Mouse (Mus musculus) mesoderm, embryonic 11.5 days (tissue): ENCODE measurements around the gene Nod2.

Experiments
- DNase-seq: peaks from one replicate; pipeline ENCODE4 v3.0.0-alpha.2; 2012; ENCODE audit warnings: low read depth, low spot score

Gene Nod2

DNA sequence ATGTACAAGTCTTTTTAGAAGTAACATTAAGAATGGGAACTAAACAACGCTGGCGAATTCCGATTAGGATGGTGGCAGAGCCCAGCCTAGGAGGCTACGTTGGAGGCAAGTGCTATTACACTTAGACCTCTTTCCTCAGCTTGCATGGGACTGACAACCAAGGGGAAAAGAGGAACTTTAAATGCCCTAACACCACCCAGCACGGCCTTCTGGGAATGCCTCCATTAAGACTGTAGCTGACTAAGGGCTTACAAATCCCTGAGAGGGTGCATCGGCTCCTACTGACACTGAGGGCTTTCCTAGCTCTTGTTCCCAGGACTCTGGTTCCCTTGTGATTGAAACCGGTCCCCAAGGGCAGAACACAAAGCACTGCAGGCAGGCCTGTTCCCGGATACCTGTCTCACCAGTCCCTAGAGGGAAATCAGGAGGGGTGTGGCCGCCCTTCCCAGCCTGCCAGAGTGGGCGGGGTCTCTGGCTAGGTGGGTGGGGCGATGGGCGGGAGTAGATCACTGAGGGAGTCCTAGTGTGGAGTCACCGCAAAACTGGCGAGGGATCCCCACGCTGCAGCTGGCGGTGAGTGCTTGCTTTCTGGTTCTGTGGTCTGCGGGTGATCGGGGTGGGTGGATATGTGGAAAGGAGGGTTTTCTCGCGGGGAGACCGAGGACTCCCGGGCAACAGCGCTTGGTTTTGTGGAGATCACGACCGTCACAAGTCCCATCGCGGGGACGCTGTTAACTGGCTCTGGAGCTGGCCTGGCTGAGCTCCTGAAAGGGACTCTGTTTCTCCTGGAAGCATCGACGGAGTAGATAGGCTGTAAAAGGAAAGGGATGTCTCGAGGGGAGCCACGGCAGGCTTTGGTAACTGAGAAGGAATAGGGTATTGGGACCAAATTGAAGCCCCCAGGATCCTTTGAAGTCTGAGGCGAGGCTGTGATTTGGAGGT is at the start of gene Nod2:
Gene Nod2 (plus strand): TSS at position 479 of the 942 bp plus-strand sequence.
- peak; percentile 70 for DNase-seq

DNA sequence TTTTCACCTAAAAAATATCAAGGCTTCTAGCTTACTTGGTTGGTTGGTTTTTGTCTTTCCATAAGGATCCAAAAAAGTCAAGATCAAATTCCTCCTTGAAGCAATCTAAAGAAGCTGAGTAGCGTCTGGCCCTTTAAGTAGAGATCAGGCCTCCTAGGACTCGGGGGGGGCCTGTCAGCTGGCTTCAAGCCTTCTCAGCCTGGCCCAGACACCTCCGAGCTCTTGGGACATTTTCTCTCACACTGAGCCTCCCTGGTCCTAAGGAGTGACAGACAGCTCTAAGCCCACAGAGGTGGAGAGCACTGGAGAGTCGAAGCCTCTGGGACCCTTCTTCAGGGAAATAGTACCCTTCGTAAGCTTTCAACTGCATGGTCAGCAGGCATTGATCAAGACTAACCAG is 48.5 kb upstream of the Nod2 start:
- no peak for DNase-seq

DNA sequence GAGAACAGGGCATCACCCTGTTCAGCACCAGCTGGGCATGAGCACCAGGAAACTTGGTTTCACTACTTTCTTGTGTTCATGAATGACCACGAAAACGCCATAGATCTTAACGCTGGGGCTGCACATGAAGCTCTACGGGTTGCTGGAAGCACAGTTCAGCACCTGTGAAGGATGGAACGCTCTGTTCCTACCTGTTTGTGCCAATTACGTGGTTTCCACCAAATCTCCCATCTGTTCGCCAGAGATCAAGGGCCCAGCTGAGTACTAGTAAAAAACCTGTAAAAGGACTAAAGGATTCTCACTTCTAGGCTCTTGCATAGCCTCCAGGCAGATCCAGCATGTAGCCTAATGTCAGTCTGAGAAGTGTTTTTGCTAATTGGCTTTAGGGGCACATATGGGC is 47.6 kb upstream of the Nod2 start:
- DNase-seq = no peak

DNA sequence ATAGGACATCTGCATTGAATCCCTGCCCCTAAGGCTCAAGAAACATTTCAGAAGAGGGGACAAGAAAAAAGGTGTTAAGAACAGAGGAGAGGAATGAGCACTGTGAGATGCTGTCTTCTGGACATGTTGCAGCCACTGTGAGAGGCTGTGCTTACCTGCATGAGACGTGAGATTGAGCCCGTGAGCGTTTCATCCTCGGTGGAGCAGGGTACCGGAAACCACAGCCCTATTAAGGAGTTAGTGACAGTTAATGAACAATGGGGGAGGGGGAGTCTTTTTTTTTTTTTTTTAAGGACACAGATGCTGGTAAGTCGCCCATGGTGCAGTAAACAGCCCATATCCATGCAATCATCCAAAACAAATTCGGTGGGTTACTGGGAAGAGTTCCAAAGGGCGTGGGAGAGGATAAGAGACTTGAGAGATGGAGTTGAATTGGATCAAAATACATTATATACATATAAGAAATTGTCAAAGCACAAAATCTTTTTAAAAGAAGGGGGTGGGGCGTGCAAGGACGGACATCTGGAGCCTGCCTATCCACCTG is 43.6 kb upstream of the Nod2 start:
- peak; percentile 30 for DNase-seq

DNA sequence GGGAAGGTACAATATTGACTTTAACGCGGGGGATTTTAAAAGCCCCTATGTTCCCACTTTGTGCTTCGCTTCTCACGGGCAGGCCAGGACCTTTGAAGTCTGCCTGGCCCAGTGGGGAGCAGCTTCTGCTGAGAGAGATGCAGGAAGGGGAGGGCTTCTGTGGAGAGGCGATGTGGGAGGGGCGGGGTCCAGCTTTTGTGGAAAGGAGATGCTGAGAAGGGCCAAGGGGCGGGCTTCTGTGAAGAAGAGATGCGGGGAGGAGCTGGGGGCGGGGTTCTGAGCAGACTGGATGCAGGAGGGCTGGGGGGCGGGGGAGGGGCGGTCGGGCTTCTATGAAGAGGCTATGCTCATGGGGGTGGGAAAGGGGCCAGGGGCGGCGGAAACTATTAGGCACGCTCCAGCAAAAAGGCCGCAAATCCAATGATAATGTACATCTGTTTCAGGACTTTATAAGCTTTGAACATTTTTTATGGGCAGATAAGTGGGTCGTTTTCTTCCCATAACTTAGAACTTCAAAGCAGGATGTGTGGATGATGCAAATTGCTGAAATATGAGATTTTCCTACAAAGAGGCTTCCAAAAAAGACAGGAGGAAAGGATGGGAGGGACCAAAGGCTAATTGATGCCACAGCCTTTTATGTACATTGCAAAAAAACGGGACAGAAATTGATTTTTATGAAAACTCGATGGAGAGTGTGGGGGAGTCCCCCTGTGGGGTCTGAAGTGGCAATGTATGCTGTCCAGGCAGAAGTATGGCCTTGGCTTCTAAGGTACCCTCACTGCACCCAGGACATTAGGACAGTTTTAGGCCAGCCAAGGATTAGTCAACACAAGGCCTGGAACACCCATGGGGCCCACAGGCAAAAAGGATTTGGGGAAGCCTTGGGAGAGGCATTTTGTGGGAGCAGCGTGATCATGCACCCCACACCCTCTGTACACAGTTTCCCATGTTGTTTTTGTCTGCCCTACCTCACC is 42.8 kb upstream of the Nod2 start:
- DNase-seq = peak; percentile 94

DNA sequence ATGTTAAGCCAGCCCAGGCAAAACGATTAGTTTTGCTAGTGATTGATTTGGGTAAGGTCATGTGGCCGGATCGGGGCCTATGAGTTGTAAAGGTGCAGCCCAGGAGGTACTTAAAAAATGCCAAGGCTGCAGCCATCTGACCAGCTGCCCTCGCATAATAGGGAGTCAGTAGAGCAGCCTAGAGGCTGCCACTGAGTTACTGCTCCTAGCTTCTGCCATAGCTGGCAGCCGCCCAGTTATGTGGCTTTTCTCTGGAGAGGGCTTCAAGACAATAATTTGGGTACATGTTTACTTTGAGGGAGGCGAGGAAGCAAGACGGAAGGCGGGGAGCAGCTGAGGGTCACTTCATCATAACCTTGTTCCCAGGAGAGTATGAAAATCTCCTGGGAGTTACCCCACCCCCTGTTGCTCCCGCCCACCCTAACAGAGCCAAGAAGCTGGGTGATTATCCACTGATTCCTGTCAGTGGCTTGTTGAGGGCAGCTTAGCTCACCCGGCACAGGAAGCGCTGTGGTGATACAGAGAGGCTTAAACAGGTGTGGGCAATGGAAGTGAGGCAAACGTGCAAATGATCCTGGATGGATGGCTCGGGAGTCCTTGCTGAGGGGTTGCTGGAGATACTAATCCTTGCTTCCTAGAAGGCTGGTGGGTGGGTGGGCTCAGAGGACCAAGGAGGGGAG is 41.6 kb upstream of the Nod2 start:
- DNase-seq = peak; percentile 15

DNA sequence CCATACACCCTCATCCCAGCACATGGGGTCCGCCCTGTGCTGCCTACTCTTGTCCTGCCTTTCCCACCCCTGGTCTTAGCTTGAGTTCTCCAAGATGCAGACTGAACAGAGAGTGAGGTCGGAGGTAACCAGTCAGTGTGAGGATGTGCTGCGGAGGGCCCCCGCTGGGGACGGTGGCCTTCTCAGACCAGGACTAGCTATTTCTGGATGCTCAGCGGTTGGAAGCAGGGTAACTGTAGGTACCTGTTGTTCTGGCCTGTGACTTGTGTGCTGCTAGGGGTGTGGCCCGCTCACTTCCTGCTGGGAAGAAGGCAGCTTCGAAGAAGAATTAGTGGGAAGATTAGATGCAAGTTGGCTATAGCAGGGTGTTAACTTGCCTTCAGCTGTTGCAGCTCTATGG is 38.1 kb upstream of the Nod2 start:
- no peak for DNase-seq

DNA sequence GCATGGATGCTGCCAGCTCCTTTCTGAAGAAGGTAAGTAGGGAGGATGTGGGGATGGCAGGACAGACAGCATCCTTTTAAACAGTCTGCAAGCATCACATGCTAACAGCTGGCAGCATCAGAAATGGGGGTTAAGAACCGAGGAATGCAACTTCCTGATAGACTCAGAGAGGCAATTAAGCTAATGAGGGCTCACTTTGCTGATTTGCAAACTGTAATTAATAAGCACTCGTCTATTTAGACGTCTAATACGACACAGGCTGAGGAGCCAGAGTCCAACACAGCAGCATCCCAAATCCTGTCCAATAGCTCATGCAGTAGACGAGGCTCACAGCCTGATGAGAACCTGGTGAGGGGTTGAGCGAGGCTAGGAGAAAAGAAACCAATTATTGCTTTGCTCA is 36.8 kb upstream of the Nod2 start:
- no peak for DNase-seq

DNA sequence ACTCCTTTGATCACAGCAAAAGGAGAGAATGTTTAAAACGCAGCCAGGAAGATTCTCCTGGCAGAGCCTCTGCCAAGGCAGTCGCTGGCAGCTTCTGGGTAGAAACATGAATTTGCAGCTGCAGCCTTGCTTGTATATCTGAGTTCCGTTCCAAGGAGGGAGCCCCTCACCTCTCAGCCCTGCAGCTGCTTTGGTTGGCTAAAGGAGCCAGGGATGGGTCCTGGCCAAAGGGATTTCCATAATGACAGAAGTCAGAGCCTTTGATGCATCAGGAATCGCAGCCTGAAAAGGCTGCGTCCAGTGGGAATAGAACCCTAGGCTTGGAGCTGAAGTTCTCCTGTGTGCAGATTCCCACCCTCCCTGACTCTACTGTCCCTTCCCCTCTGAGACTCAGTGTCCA is 32.1 kb upstream of the Nod2 start:
- no peak for DNase-seq

DNA sequence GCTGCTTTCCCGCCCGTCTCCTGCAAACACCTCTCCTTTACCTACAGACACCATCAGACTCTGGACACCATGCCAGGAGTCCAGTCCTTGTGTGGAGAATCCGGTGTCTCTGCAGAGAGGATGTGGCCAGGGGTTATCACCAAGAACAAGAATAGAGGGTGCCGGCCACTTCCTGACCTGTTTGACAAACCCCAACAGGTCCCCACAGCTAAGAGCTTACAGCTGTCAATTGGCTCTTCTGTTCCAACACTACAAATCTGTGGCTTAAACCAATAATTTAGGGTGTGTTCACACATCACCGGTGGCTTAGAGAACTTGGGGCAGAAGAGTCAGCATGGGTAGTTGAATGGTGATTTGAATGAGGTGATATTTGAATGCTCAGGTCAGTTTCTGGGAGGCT is 28.5 kb upstream of the Nod2 start:
- no peak for DNase-seq

DNA sequence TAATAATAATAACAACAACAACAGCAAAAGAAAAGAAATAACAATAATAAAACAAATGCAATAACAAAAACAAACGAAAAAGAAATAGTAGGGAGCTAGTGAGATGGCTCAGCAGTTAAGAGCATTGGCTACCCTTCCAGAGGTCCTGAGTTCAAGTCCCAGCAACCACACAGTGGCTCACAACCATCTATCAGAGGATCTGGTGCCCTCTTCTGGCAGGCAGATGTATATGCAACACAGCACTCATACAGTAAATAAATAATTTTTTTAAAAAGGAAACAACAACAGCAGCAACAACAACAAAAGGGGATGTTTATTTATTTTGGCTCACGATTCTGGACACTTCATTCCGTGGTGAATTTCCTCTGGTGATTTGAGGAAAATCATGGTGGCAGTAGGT is 27.6 kb upstream of the Nod2 start:
- DNase-seq = no peak

DNA sequence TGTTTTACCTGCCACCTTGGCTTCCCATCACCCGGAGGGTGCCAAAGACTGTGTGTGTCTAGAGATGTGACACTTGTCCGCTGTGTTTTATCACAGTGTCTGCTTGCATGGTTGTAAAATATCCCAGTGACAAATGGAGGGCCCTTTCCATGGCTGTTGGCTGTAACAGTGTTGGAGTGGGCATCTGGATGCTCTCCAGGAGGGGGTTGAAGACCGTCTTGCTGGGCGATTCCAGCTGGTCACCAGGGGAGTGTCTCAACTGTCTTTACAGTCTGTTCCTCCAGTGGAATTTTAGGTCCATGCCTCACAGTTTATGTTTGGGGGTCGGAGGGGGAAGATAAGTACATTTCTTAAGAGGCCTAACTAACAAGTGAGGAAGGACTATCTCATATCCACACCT is 26.2 kb upstream of the Nod2 start:
- DNase-seq = no peak

DNA sequence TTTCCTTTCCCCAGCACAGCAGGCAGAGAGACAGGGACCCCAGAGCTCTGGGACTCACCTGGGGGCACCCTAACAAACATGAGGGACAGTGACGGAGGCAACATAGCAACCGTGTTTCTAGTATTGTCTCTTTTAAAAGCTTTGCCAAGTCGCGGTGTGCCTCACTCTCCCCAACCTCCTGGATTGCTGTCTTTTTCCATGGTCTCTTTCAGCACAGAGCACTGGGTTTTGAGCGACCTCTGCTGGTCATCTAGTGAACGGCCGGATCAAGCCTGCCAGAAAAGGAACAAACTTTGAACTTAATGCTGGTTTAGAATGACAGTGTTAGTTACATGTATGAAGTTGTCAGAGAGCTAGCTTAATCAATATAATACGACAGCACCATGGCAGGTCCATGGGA is 25.7 kb upstream of the Nod2 start:
- peak; percentile 71 for DNase-seq

DNA sequence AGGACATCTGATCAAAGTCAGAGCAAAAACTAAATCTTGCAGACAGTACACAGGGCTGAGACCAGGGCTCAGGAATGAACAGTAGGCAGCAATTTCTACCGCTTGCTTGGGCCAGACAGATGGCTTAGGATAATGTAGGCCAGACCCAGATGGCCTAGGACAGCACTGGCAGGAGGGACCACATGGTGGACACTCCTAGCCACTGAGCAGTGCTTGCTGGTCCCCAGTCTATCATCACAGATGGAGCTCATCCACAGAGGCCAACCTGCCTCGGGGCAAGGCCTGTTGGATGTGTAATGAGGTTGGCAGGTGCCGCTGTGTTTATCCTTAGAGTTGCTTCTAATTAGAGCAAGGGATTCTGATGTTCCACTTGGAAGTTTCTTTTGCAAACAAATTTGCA is 23.8 kb upstream of the Nod2 start:
- DNase-seq = no peak

DNA sequence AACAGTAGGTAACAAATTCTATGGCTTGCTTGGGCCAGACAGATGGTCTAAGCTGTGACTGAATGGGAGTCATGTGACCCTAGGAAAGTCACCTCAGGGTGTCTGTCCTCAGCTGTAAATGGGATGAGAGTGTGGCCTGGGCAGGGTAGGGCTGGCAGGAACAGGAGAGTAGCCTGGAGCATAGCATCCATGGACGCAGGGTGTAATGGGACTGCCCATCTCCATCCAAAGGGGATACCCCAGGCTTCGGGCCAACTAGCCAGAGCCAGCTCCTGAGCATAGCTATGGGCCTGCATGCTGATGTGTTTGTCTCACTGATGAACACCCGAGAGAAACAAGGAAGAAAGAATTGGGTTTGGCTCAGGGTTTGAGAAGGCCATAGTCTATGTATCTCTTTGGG is 22.8 kb upstream of the Nod2 start:
- no peak for DNase-seq

DNA sequence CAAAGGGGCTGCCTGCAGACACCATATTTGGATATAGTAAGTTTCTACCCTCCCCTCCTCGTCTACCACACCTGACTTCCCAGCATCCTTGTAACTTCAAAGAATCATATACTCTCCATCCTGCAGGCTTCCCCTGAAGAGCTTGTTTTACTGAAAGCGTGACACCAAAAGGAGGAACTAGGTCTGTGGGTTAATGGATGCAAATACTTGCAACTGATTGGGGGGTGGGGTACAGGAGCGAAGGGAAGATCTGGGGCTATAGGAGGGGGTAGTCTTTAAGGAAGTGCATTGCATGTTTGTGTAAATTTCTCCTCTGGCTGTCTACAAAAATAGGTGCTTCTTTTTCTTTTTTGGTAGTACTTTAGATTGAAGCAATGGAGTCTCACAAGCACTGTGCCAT is 20.7 kb upstream of the Nod2 start:
- no peak for DNase-seq

DNA sequence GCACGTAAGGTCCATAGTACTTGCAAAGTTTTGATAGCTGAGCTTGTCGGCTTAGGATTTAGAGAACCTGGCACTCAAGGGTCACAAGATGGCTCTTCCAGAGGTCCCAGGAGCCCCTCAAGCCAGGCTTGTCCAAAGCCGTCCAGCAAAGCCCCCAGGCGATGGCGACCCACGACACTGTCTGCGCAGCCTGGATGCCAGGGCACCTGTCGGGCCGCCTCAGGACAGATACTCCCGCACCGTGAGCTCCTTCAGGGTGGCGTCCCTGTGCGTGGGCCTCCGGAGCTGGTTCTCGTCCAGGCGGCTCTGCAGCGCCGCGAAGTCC is 20.2 kb upstream of the Nod2 start:
- no peak for DNase-seq

DNA sequence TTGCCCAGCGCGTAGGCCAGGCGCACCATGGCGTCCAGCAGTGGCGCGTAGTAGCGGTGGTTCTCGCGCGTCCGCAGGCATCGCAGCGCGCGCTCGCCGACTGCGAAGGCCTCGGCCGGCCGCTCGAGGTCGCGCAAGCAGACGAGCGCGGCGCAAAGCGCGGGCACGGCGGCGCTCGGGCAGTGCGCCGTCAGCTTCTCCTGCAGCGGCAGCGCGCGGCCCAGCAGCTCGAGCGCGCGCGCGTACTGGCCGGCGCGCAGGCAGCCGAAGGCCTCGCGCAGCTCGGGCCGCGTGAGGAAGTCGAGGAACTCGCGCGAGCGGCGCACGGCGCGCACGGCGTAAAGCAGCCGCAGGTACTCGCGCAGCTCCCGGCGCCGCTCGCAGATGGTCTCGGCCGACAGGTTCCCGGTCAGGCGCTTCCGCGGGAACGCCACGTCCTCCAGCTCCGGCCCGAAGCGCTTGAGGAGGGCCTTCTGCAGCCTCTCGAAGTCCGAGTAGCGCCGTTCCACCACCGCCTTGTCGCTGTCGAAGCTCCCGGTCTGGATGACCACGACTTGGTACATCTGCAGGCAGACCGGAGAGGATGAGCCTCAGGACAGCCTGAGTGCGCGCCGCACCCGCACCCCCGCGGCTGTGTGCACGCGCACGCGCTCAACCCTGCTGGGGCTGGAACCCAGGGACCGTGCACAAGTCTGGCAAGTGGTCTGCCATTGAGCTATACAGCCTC is 19.7 kb upstream of the Nod2 start:
- DNase-seq = peak; percentile 92

DNA sequence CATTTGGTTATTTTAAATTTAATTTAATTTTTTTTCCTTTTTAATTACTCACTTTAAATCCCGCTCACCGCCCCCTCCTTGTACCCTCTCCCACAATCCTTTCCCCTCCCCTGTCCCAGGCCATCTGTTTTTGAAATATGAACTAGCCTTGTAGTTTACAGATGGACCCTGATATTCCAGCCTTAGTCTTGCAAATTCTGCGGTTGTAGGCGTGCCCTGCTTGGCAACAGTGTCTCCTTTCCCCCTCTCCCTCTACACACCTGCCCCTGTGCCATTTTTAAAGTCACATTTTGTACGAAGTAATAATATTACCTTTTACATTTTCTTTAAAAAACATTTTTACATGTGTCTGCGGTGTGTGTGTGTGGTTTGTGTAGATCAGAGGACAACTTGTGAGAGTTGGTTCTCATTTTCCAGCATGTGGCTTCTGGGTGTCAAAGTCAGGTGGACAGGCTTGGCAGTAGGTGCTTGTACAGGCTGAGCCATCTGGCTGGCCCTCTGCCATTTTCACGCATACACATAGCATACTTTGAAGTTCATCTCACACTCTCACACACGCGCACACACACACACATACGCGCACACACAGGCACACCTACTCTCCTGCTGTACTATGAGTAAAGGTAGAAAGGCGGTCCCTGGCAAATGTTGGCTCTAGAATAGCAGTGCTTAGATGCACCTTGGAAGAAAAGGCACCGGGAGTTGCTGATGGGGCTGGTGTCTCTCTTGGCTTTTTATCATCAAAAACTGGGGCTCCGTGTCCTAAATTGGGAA is 18.9 kb upstream of the Nod2 start:
- no peak for DNase-seq

DNA sequence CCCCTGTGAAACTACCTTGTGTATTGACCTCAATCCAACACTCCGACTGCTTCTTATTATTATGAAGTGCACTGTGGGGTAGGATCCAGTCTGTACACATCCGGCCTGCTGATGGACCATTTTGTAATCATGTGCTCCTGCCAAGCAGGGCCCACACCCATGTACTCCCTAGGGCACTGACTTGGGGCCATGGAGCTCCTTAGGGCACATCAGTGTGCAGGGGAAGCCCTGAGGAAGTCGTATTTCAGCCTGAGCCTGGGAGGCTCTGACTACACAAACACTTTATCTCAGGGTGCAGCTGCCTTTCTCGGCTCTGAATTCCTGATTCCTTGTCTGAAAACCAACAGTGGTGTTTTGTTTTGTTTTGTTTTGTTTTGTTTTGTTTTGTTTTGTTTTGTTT is 16.9 kb upstream of the Nod2 start:
- no peak for DNase-seq
